Mouse (Mus musculus) testis, adult 2 months (tissue): ENCODE data around the gene Gm20390. TPM values are rescaled to one million over a fixed set of nuclear protein-coding genes. Genes with fewer than 3 reads are reported as not detected.

ENCODE experiments used
- H3K27ac ChIP-seq: fragments of 200-500 bp; 2 replicates; pipeline ENCODE4 v1.5.1; 2012; ENCODE audit warnings: low read depth, low read length; ENCODE audit not compliant: control insufficient read depth, insufficient read depth
- H3K27me3 ChIP-seq: fragments of 200-500 bp; 2 replicates; pipeline ENCODE4 v1.6.1; 2012; ENCODE audit warnings: mild to moderate bottlenecking, low read length, moderate library complexity; ENCODE audit not compliant: control insufficient read depth, insufficient read depth
- H3K36me3 ChIP-seq: fragments of 200-500 bp; 2 replicates; pipeline ENCODE4 v1.6.1; 2012; ENCODE audit warnings: mild to moderate bottlenecking, low read length; ENCODE audit not compliant: control insufficient read depth, insufficient read depth
- H3K4me1 ChIP-seq: fragments of 200-500 bp; 2 replicates; pipeline ENCODE4 v1.6.1; 2012; ENCODE audit warnings: low read length; ENCODE audit not compliant: control insufficient read depth, insufficient read depth
- H3K4me3 ChIP-seq: fragments of 200-500 bp; 2 replicates; pipeline ENCODE4 v1.5.1; 2012; ENCODE audit warnings: low read depth, mild to moderate bottlenecking, low read length, moderate library complexity, mixed read lengths; ENCODE audit not compliant: control insufficient read depth
- CTCF ChIP-seq: fragments of 200-500 bp; IDR thresholded peaks from 2 replicates; pipeline ENCODE4 v1.5.1; 2012; ENCODE audit warnings: low read depth, mild to moderate bottlenecking, inconsistent platforms, low read length, moderate library complexity; ENCODE audit not compliant: control insufficient read depth, insufficient read depth, insufficient replicate concordance
- POLR2A ChIP-seq: fragments of 200-500 bp; IDR thresholded peaks from 2 replicates; pipeline ENCODE4 v1.6.1; 2012; ENCODE audit warnings: low read depth, mild to moderate bottlenecking, inconsistent platforms, low read length, moderate library complexity; ENCODE audit not compliant: control insufficient read depth
- polyA plus RNA-seq: library from polyadenylated mRNA; depleted of rRNA; stranded (reverse); fragments of >200 nt; gene quantifications from 2 replicates; pipeline ENCODE4 v1.2.3, GENCODE M21; 2012; rRNA removed

The Gm20390 gene
- polyA plus RNA-seq = 17.1 and 19.8 TPM in 2 replicates

- TF ChIP-seq POLR2A (peak; percentile 51; the same call in 1 of the 2 replicates), CTCF (peak; percentile 69; the same call in 1 of the 2 replicates)
- peak within 1 kb of the TSS; percentile 80 for H3K27ac ChIP-seq
- H3K36me3 ChIP-seq = no peaks in the 10 kb centered on the region; the same call in 1 of the 2 replicates
- H3K4me1 ChIP-seq = no peaks in the 10 kb centered on the region; the same call in none of the 2 replicates
- peak within 1 kb of the TSS; percentile 97 for H3K4me3 ChIP-seq
- H3K27me3 ChIP-seq = no peaks in the 10 kb centered on the region
These were observed at the start of gene Gm20390, which contains the start of gene Nme1 for GRCm38 (mm10) chr11:93968005-93968847. TSS of gene Gm20390 (minus strand) at chr11:93968293. TSS of gene Nme1 (minus strand) at chr11:93968521.

GRCm38 (mm10) chr11:94003346-94003745, 35.3 kb upstream of the Gm20390 start:
- H3K4me1 ChIP-seq = no peaks in the 10 kb centered on the region
- no peak for TF ChIP-seq POLR2A
- TF ChIP-seq CTCF = no peak
- no peaks in the 10 kb centered on the region for H3K27me3 ChIP-seq
- H3K4me3 ChIP-seq = no peak overlapping the region
- H3K27ac ChIP-seq = no peak overlapping the region
- H3K36me3 ChIP-seq = no peaks in the 10 kb centered on the region; the same call in none of the 2 replicates

GRCm38 (mm10) chr11:93999276-93999675, 31.2 kb upstream of the Gm20390 start:
- no peaks in the 10 kb centered on the region; the same call in none of the 2 replicates for H3K36me3 ChIP-seq
- no peak overlapping the region for H3K27ac ChIP-seq
- H3K4me3 ChIP-seq = peak overlapping the region; percentile 18; the same call in 1 of the 2 replicates
- H3K4me1 ChIP-seq = no peaks in the 10 kb centered on the region
- no peaks in the 10 kb centered on the region for H3K27me3 ChIP-seq
- no peak for TF ChIP-seq POLR2A
- no peak for TF ChIP-seq CTCF

GRCm38 (mm10) chr11:93997141-93997775, 29.2 kb upstream of the Gm20390 start:
- Histone ChIP-seq H3K27ac (peak overlapping the region; percentile 93), H3K4me3 (peak overlapping the region; percentile 88), H3K27me3 (no peaks in the 10 kb centered on the region), H3K36me3 (no peaks in the 10 kb centered on the region; the same call in none of the 2 replicates), H3K4me1 (no peaks in the 10 kb centered on the region)
- no peak for TF ChIP-seq CTCF
- TF ChIP-seq POLR2A = no peak

- H3K27me3 ChIP-seq = no peaks in the 10 kb centered on the region
- H3K36me3 ChIP-seq = no peaks in the 10 kb centered on the region; the same call in none of the 2 replicates
- peak overlapping the region; percentile 93 for H3K27ac ChIP-seq
- H3K4me1 ChIP-seq = no peaks in the 10 kb centered on the region
- TF ChIP-seq CTCF (no peak), POLR2A (no peak)
- peak overlapping the region; percentile 88 for H3K4me3 ChIP-seq
These were observed 28.4 kb upstream of the Gm20390 start for GRCm38 (mm10) chr11:93996306-93997140.

GRCm38 (mm10) chr11:93995720-93996305, 27.7 kb upstream of the Gm20390 start, which contains the start of gene Spag9:
TSS of gene Spag9 (plus strand) at chr11:93996091.
- no peaks in the 10 kb centered on the region for H3K4me1 ChIP-seq
- H3K27me3 ChIP-seq = no peaks in the 10 kb centered on the region
- TF ChIP-seq CTCF = no peak
- peak; percentile 88 for TF ChIP-seq POLR2A
- H3K36me3 ChIP-seq = no peaks in the 10 kb centered on the region; the same call in none of the 2 replicates
- peak within 1 kb of the TSS; percentile 88 for H3K4me3 ChIP-seq
- peak within 1 kb of the TSS; percentile 93 for H3K27ac ChIP-seq
